Mouse (Mus musculus) left cerebral cortex, adult 11 months (tissue): Measurements from ENCODE around the gene Dppa3.

Experiments used
- DNase-seq: peaks from one replicate; pipeline ENCODE4 v3.0.0; 2022; ENCODE audit warnings: low spot score

Gene Dppa3

GRCm38 (mm10) chr6:122626110-122626509 is at the start of gene Dppa3:
TSS of gene Dppa3 (plus strand) at chr6:122626410.
- no peak for DNase-seq

GRCm38 (mm10) chr6:122577030-122577429 is 49.2 kb upstream of the Dppa3 start:
- no peak for DNase-seq

GRCm38 (mm10) chr6:122579086-122579485 is 47.1 kb upstream of the Dppa3 start:
- no peak for DNase-seq

GRCm38 (mm10) chr6:122591027-122591758 is 35.0 kb upstream of the Dppa3 start:
- no peak for DNase-seq

GRCm38 (mm10) chr6:122592905-122593304 is 33.3 kb upstream of the Dppa3 start:
- no peak for DNase-seq

GRCm38 (mm10) chr6:122595637-122596036 is 30.6 kb upstream of the Dppa3 start:
- no peak for DNase-seq

GRCm38 (mm10) chr6:122596608-122597007 is 29.6 kb upstream of the Dppa3 start:
- no peak for DNase-seq

- no peak for DNase-seq
Observed at GRCm38 (mm10) chr6:122598014-122598413, 28.2 kb upstream of the Dppa3 start.

- no peak for DNase-seq
Observed at GRCm38 (mm10) chr6:122598436-122598835, 27.8 kb upstream of the Dppa3 start.

- no peak for DNase-seq
Observed at GRCm38 (mm10) chr6:122599054-122599737, 27.0 kb upstream of the Dppa3 start.

- no peak for DNase-seq
Observed at GRCm38 (mm10) chr6:122600066-122600646, 26.1 kb upstream of the Dppa3 start.

GRCm38 (mm10) chr6:122601031-122601430 is 25.2 kb upstream of the Dppa3 start:
- no peak for DNase-seq

- no peak for DNase-seq
Observed at GRCm38 (mm10) chr6:122601615-122602014, 24.6 kb upstream of the Dppa3 start.

GRCm38 (mm10) chr6:122602242-122602991 is 23.8 kb upstream of the Dppa3 start, which contains the start of gene Apobec1:
TSS of gene Apobec1 (minus strand) at chr6:122602444.
- peak; percentile 27 for DNase-seq

GRCm38 (mm10) chr6:122602992-122603322 is 23.3 kb upstream of the Dppa3 start:
- no peak for DNase-seq

GRCm38 (mm10) chr6:122604260-122604659 is 21.9 kb upstream of the Dppa3 start:
- no peak for DNase-seq

GRCm38 (mm10) chr6:122605483-122605882 is 20.7 kb upstream of the Dppa3 start:
- DNase-seq = no peak

- DNase-seq = no peak
Observed at GRCm38 (mm10) chr6:122606661-122607060, 19.5 kb upstream of the Dppa3 start.

GRCm38 (mm10) chr6:122607700-122608099 is 18.5 kb upstream of the Dppa3 start:
- DNase-seq = no peak

- DNase-seq = no peak
Observed at GRCm38 (mm10) chr6:122608434-122609376, 17.5 kb upstream of the Dppa3 start.

GRCm38 (mm10) chr6:122609377-122609728 is 16.9 kb upstream of the Dppa3 start:
- no peak for DNase-seq
